Mouse (Mus musculus): ENCODE results near the gene Carns1.

DNA sequence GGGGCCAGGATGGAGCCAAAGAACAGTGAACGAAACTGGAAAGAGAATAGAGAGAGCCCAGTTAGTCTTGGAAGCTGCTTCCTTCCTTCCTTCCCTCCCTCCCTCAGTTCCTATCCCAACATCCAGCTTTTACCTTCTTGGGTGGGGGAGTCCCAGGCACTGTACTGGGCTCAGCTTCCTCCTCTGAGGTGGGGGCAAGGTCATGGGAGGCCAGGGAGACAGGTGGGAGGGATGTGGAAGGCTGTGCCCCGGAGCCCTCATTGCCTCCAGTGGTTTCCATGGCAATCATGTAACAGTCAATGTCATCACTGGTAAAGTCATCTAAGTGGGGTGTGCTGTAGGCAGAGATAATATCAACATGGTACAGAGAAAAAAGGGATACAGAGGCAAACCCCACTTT lies 20.8 kb upstream of the Carns1 start:
- no peak for TF ChIP-seq CTCF (IDR thresholded peaks at IDR 0.05)
- TF ChIP-seq EP300 (IDR thresholded peaks at IDR 0.05): no peak
